Mouse (Mus musculus): Measurements from ENCODE around the gene Gse1.

DNA sequence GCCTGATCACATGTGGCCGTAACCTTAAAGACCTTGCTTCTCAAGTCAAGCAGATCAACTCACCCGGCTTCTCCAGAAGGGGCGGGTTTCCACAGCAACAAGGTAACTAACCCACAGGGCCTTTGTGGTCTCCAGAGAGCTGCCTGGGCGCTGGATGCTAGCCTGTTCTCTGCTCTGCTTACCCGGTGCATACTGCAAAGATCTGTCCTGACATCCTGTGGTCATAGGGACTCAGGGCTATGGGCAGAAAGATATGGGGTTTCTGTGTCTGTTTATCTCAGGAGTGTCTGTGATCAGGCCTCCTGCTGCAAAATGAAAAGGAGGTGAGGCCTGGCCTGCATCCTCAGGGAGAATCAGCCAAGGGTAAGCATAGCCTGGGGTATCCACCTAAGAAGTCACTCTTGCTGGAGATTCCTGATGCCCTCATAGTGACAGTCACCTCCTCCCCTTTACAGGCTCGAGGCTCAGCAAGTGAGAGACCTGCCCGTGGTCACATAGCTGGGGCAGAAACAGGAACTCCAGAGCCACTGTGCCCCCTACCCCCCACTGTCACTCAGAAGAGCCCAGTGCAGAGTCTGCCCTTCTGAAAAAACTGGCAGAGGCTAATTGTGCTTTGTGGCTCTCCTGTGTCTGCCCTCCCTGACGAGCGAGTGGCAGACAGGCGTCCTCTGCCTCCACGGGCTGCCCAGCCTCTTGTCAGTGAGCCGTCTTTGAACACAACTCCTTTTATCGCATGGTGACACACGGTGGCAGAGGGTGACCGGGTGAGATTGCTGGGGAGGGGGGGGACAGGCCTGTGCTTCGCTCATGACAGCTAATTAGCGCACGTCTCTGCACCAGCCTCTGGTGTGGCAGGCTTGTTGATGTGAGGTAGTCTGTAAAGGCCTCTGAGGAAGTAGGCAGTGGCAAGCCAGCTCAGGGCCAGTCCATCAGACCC is 65.4 kb downstream of the Gse1 start:
- TF ChIP-seq CTCF (conservative IDR thresholded peaks at IDR 0.05; ENCODE audit: low read length): no peak
- TF ChIP-seq NANOG (IDR thresholded peaks at IDR 0.05; ENCODE audit: borderline replicate concordance, low read length): no peak

Measured in E14TG2a.4 (cell line).